Mouse (Mus musculus) right cerebral cortex, postnatal 14 days (tissue): ENCODE results near the gene Ndufv1.
"Not testable (repeated sequence)": the region's sequence is repeated elsewhere in the genome, so short reads cannot be mapped to it uniquely, and the experiment has no call there.

ENCODE experiments used
- DNase-seq: peaks from one replicate; pipeline ENCODE4 v3.0.0; 2022

The Ndufv1 gene

GRCm38 (mm10) chr19:3966330-3967075 lies 46.1 kb downstream of the Ndufv1 start:
- no peak for DNase-seq

- DNase-seq = no peak
These were observed 48.6 kb downstream of the Ndufv1 start for GRCm38 (mm10) chr19:3964030-3964429.

GRCm38 (mm10) chr19:3962469-3962868 lies 50.1 kb downstream of the Ndufv1 start:
- DNase-seq = peak; percentile 35

- not testable (repeated sequence) for DNase-seq
These were observed 50.8 kb downstream of the Ndufv1 start for GRCm38 (mm10) chr19:3961805-3962204.

GRCm38 (mm10) chr19:3960211-3960610 lies 52.4 kb downstream of the Ndufv1 start:
- no peak for DNase-seq

- DNase-seq = no peak
These were observed 53.6 kb downstream of the Ndufv1 start for GRCm38 (mm10) chr19:3959030-3959429.

- DNase-seq = peak; percentile 15
These were observed 54.1 kb downstream of the Ndufv1 start, which contains the start of gene Aldh3b3 for GRCm38 (mm10) chr19:3958470-3958869. TSS of gene Aldh3b3 (plus strand) at chr19:3958645.
